Mouse (Mus musculus) adrenal gland, adult 2 months (tissue): ENCODE data around the gene Actr10. TPM values are rescaled to one million over a fixed set of nuclear protein-coding genes. Genes with fewer than 3 reads are reported as not detected.

Experiments
- DNase-seq: peaks from one replicate; pipeline ENCODE4 v3.0.0; 2021
- polyA plus RNA-seq: library from polyadenylated mRNA; depleted of rRNA; stranded (reverse); fragments of >200 nt; gene quantifications from 2 replicates; pipeline ENCODE4 v1.2.3, GENCODE M21; 2012
- total RNA-seq, 2 experiments: library from RNA; stranded (reverse); gene quantifications; 2 replicates each; pipeline ENCODE4 v1.2.3; 2021

Gene Actr10
- total and polyA plus RNA-seq, 3 experiments = 11.1 to 229 (median 192) TPM

DNA sequence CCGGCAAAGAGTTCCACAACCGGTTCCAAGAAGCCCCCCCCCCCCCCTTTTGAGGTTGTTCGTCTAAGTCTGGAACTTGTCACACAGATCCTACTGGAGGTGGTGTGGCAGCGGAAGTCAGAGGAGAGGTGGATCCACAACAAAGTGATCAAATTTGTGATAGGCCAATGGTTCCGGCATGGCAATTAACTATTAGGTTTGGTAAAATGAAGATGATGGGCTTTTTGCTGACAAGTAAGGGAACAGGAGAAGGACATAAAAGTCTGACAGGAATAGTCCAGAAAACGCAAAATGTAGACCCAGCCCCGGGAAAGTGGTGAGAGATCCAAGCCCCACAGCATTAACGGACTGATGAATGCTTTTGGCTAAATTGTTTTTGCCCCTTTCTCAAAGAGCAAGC, 29.9 kb downstream of the Actr10 start:
- peak; percentile 12 for DNase-seq

DNA sequence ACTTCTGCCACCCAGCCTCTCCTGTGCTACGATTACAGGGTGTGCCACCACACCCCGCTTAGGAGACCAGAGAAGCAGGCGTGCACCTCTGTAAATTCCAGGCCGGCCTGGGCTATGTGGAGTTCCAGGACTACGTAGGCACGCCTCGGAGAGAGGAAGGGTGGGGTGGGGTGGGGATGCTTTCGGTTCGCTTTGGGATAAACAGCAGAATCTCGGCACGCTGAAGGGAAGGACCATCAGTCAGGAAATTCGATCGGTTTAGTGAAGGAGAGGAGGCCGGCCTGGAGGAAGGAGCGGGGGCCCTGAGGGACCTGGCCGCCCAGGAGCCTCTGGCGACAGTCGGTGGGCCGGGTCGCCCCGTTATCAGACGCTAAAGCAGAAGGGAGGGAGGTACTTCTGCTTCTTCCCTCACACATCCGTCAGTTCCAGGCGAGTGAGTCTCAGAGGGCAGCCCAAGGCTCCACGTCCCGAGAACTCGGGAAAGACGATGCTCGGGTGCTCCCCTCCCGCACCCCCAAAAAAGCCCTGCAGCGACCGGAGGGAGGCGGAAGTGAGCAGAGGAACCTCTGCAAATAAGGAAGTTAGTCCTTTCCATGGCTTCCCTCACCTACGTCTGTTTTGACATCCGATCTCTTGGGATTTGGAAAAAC, 30.6 kb downstream of the Actr10 start:
- peak; percentile 89 for DNase-seq

DNA sequence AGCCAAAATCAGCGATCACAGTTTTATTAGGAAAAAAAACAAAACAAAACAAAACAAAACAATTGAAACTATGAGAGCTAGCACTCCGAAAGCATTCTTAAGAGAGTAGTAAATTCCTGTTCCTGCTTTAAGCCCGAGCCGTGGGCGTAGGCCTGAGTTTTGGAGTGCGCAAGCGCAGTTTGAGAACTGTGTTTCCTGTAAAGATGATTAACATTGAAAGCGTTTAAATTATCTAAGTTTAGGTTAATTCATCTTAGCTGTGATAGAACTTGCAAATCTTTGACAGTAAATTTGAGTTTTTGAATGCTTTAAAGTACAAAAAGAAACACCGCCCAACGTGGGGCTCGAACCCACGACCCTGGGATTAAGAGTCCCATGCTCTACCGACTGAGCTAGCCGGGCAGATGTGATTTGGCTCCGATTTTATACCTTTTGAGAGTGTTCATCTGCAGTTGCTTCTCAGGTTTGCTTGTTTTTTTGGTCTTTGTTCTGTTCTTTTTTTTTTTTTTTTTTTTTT, 31.2 kb downstream of the Actr10 start:
- peak; percentile 91 for DNase-seq

- peak; percentile 55 for DNase-seq
These were observed 32.0 kb downstream of the Actr10 start for GRCm38 (mm10) chr12:70969485-70970184.

DNA sequence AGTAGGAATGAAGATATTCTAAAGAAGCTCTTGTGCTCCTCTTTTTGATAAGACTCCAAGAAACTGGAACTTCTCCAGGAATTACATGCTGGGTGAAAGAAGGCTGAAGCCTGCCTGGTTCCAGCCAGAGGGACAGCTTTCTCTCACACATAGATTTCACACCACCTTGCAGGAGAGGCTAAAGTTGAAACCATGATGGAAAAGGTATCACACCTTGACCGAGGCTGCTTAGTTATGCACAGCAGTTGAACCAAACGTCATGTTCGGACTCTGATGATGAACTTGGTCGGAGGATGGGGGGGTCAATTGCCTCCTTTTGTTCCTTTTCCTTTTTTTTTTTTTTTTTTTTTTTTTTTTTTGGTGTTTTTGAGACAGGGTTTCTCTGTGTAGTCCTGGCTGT, 36.2 kb downstream of the Actr10 start:
- no peak for DNase-seq

DNA sequence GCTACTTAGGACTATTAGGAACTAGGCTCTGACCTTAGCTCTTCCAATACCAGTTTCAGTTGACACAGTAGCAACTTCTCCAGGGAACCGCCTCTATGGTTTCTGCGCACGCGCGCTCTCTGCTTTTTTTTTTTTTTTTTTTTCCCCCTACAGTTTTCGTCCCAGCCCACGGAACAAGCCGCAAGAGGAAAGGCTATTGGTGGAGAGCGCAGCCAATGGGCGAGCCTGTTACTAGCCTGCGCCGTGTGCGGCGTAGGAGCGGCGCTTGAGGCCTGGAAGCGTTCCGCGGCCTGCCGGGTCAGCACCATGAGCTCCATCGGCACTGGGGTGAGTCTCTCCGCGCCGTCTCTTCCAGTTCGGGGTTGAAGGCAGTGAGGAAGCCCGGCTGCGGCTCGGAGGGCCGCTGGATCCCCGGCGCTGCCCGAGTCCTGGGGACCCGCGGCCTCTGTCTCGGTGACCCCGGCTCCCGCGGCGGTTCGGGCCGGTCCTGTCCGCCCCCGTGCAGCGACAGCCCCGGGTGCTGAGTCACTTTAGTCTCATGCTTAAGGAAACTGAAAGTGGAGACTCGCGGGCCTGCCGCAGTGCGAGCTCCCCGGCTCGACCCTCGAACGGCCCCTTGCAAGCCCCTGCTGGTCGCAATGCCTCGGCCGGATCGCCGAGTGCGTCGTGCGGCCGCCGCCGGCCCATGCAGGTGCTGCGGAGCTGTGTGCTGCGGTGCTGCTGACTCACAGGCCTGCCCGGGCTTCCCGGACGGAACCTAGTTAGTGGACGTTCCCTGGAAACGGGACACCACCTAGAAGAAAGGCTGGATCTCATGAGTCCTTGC, 37.0 kb downstream of the Actr10 start, which contains the start of gene Psma3:
Gene Psma3, plus strand, starts transcription at position 181 of the 826 bp plus-strand sequence.
- DNase-seq = peak; percentile 95

DNA sequence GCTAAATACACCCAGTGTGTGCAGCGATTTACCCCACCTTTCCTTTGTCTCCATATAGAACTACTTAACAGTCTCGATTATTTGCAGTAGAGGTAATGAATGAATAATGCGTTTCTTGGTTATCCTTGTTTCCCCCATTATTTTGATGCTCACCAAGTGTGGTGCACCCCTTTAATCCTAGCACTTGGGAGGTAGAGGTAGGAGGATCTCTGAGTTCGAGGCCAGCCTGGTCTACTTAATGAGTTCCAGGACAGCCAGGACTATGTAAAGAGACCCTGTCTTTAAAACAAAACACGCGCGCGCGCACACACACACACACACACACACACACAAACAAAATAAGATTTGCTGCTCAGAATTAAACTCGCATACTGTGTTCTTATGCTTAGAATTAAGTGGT, 37.7 kb downstream of the Actr10 start:
- DNase-seq = peak; percentile 6

DNA sequence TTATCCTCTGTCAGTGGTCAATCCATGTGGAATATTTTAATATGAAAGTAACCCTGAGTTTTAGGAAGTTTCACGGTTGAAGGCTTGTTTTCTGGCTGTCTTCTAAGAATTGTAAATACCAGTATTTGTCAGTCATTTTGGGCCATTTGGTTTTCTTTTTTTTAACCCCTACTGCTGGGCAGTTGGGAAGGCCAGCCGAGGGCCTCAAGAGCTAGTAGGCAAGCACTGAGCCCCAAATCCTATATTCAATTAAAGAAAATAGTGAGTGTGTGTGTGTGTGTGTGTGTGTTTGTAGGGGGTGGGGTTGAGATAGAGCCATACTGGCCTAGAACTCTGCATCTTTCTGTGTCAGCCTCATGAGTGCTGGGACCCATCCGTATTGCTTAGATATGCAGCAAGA, 38.2 kb downstream of the Actr10 start:
- no peak for DNase-seq

GRCm38 (mm10) chr12:70978345-70978744, 40.7 kb downstream of the Actr10 start:
- DNase-seq = no peak

- DNase-seq = no peak
These were observed 47.3 kb downstream of the Actr10 start for GRCm38 (mm10) chr12:70984855-70985550.

DNA sequence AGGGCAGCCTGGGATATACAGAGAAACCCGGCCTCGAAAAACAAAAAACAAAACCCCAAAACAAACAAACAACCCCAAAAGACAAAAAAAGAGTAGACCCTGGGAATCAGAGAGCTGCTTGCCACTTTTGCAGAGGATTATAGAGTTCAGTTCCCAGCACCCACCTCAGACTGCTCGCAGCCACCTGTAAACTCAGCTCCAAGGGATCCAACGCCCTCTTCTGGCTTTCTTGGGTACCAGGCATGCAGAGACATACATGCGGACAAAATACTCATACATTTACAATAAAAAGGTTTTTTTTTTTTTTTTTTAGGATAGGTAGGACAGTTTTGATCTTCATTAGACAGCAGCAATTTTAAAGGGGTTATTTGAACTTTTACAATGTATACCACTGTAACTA, 59.6 kb downstream of the Actr10 start:
- DNase-seq = no peak

GRCm38 (mm10) chr12:70999423-70999903, 61.8 kb downstream of the Actr10 start:
- peak; percentile 70 for DNase-seq

- DNase-seq = no peak
These were observed 62.7 kb downstream of the Actr10 start for GRCm38 (mm10) chr12:71000344-71000743.

GRCm38 (mm10) chr12:71001456-71001855, 63.8 kb downstream of the Actr10 start:
- DNase-seq = no peak

DNA sequence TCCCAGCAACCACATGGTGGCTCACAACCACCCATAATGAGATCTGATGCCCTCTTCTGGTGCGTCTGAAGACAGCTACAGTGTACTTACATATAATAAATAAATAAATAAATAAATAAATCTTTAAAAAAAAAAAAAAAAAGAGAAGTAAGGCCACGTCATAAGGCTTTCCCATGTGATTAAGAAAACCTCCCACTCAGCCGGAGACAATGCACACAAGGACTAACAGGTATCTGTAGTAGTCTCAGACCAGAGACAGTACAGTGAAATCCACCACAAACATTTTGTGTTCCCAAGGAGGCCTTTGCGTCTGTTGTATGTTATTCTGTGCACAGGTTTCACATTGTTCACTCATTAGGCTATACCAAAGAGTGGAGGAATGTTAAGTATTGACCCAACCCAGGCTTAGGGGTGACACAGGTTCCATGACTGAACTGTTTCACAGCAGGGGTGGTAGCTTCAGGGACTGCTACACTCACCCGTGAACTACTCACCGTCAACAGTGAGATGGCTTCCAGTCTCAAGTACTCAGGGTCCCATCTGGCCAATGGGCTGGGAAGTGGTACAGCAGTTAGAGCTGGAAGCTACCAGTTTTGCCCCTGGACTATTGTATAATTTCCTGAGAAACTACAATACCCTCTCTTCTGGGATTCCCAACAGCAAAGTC, 66.2 kb downstream of the Actr10 start:
- no peak for DNase-seq

GRCm38 (mm10) chr12:71006141-71006540, 68.5 kb downstream of the Actr10 start:
- no peak for DNase-seq

DNA sequence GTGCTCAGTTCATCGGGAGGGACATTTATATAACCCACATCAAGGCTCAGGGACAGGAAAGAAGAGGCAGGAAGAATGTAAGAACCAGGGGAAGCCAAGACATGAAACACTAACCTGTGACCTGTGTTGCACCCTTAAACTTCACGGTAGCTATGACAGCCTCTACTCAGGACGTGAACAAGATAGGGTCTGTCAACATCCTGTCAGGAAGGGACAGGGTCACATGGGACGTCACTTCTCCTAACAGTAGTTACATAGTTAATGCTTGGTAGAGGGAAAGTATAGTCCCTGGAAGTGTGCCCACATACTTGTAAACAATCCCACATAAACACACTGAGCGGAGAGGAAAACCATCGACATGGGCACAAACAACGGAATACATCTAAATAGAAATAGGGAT, 69.2 kb downstream of the Actr10 start:
- no peak for DNase-seq

DNA sequence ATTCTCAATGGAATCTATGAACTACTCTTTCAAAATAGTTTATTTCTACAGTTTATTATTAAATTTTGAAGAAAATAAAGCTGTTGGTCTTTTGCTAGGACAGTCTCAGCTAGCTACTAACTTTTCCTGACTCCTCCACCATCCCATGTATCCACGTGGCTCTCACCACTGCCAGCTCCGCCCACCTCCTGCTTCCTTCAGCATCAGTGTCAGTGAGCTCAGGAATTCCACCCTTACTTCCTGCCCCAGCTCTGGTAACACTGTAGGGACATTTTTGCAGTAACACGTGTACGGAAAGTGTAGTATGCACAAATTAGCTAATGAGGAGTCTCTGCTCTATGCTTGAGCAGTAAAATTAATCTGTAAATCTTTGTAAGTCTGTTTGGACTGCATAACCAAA, 72.1 kb downstream of the Actr10 start:
- DNase-seq = peak; percentile 54
